Mouse (Mus musculus) spleen, adult 2 months (tissue): ENCODE results near the gene Olfr201. TPM values are rescaled to one million over a fixed set of nuclear protein-coding genes. Genes with fewer than 3 reads are reported as not detected.
"Not testable (repeated sequence)": the region's sequence is repeated elsewhere in the genome, so short reads cannot be mapped to it uniquely, and the experiment has no call there.

Experiments used
- DNase-seq, 2 experiments: peaks; one replicate each; pipeline versions ENCODE4 v3.0.0 to v3.0.0-alpha.2; 2012 to 2021; ENCODE audit warnings: low spot score in 2 of 2, low read depth in 1 of 2
- H3K27ac ChIP-seq: fragments of 200-500 bp; 2 replicates; pipeline ENCODE4 v1.5.1; 2012; ENCODE audit warnings: low read length, inconsistent platforms; ENCODE audit not compliant: insufficient read depth
- H3K27me3 ChIP-seq: fragments of 200-500 bp; 2 replicates; pipeline ENCODE4 v1.6.1; 2012; ENCODE audit warnings: mild to moderate bottlenecking, moderate library complexity, low read length, inconsistent platforms; ENCODE audit not compliant: control insufficient read depth, insufficient read depth
- H3K36me3 ChIP-seq: fragments of 200-500 bp; 2 replicates; pipeline ENCODE4 v1.6.1; 2012; ENCODE audit warnings: mild to moderate bottlenecking, low read length, inconsistent platforms; ENCODE audit not compliant: control insufficient read depth, insufficient read depth
- H3K4me1 ChIP-seq: fragments of 200-500 bp; 2 replicates; pipeline ENCODE4 v1.6.1; 2011; ENCODE audit warnings: inconsistent platforms; ENCODE audit not compliant: control insufficient read depth, insufficient read depth, insufficient read length
- H3K4me3 ChIP-seq: fragments of 200-500 bp; 2 replicates; pipeline ENCODE4 v1.5.1; 2011; ENCODE audit warnings: mild to moderate bottlenecking, inconsistent platforms; ENCODE audit not compliant: insufficient read depth, insufficient read length; ENCODE audit errors: extremely low read depth
- CTCF ChIP-seq: fragments of 200-500 bp; IDR thresholded peaks from 2 replicates; pipeline ENCODE4 v1.5.1; 2011; ENCODE audit warnings: mild to moderate bottlenecking, inconsistent platforms; ENCODE audit not compliant: insufficient read depth, insufficient read length, insufficient replicate concordance; ENCODE audit errors: extremely low read depth
- POLR2A ChIP-seq: fragments of 200-500 bp; IDR thresholded peaks from 2 replicates; pipeline ENCODE4 v1.6.1; 2011; ENCODE audit warnings: low read depth, low read length, inconsistent platforms
- WGBS: fragments of 180-500 bp; shearing (Covaris S2); methylation state at CpG from one replicate; pipeline ENCODE4 v1.1.7; 2018; 5-methylcytosine and 5-hydroxymethylcytosine counted together
- polyA plus RNA-seq: library from polyadenylated mRNA; depleted of rRNA; stranded (reverse); fragments of >200 nt; gene quantifications from 2 replicates; pipeline ENCODE4 v1.2.3, GENCODE M21; 2012; rRNA removed

Gene Olfr201
- polyA plus RNA-seq: not detected in 2 replicates

DNA sequence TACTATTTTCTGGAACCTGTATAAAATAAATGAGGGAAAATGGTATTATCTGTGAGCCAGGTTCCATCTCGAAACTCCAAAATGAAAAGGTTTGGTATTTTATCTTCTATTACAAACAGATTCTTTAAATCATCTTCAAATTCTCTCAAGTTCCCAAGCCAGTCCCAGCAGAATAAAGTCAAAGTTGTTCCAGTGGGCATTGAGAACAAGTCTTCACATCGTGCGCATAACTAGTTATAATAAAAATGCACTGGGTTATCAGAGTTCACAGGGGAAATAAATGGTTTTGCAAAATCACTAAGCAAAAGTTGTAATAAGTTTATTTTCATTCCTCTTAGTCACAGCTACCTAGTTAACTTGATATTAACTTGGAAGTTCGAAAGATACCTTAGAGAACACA, at the start of gene Olfr201:
Gene Olfr201 (minus strand): TSS at position 101 of the 400 bp plus-strand sequence.
- not testable (repeated sequence) for H3K4me3 ChIP-seq, H3K27ac ChIP-seq, DNase-seq, H3K36me3 ChIP-seq, H3K27me3 ChIP-seq, H3K4me1 ChIP-seq
- WGBS: 87% methylated on average over 4 of the region's 4 CpGs

DNA sequence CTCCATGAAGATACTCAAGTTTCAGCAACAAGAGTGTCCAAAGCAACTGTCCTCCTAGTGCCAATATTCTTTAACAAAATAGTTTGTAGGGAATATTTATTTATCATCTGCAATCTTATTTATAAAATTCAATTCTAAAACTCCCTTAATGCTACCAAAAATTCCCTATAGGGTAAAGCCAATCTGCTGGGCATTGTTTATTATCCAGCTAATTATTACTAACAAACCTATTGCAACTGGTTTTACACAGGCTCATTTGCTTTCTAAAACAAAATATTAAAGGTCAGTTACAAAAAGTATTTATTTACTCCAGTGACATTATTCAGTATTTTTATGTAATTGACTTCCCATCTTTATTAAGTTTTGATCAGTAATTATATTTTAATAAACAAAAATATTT, 45.7 kb upstream of the Olfr201 start, which contains the start of gene Olfr204:
Gene Olfr204 (minus strand): TSS at position 101 of the 400 bp plus-strand sequence.
- no peak for DNase-seq
- TF ChIP-seq CTCF (no peak), POLR2A (no peak)
- no peaks in the 10 kb centered on the region for H3K36me3 ChIP-seq
- H3K27me3 ChIP-seq: no peaks in the 10 kb centered on the region
- no peaks in the 10 kb centered on the region for H3K4me1 ChIP-seq
- H3K27ac ChIP-seq: no peak within 1 kb of the TSS
- H3K4me3 ChIP-seq: no peak within 1 kb of the TSS

DNA sequence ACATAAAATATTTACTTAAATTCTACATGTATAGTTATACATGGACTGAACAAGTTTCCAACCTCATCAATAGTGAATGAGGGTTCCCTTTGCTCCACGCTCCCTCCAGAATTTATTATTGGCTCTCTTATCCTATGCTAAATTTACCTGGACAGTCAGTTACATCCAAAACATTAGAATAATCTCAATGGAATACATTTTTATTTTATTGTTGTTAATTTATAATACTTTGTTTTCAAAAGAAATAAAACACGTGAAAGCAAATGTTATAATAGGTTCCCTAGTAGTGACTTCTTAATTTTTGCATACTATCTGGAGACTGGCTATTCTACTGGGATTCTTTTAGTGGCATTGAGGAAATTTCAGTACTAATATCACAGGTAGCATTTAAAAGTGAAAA, 26.1 kb upstream of the Olfr201 start, which contains the start of gene Olfr203:
Gene Olfr203 (plus strand): TSS at position 301 of the 400 bp plus-strand sequence.
- WGBS: 82% methylated on average over 2 of the region's 2 CpGs
- H3K36me3 ChIP-seq: no peaks in the 10 kb centered on the region

DNA sequence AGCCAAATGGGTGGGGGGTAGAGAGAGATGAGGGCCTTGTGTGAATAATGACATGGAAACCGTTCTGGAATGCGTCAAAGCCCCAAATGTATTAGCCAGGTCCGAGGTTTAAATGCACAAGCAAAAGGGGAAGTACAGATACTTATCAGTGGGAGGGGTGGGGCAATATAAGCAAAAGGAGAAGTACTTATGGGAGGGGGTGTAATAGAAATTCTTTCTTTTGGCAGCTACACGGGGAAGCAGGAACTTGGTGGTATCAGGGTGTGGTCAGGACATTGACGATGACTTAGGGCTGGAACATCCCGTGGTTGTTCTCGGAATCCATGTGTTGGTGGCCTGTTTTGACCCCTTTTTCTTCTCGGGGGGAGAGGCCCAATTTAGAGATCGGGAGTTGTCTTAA, 15.1 kb upstream of the Olfr201 start:
- not testable (repeated sequence) for DNase-seq, H3K27ac ChIP-seq, H3K36me3 ChIP-seq, H3K27me3 ChIP-seq, H3K4me3 ChIP-seq, H3K4me1 ChIP-seq
- WGBS: 54% methylated on average over 9 of the region's 9 CpGs

More for the DNA sequence above, 26.1 kb upstream of the Olfr201 start, which contains the start of gene Olfr203:
- H3K27me3 ChIP-seq: no peaks in the 10 kb centered on the region
- H3K4me3 ChIP-seq: no peak within 1 kb of the TSS
- no peak within 1 kb of the TSS for H3K27ac ChIP-seq
- no peak for TF ChIP-seq POLR2A
- no peak for TF ChIP-seq CTCF
- no peaks in the 10 kb centered on the region for H3K4me1 ChIP-seq
- DNase-seq: no peak

DNA sequence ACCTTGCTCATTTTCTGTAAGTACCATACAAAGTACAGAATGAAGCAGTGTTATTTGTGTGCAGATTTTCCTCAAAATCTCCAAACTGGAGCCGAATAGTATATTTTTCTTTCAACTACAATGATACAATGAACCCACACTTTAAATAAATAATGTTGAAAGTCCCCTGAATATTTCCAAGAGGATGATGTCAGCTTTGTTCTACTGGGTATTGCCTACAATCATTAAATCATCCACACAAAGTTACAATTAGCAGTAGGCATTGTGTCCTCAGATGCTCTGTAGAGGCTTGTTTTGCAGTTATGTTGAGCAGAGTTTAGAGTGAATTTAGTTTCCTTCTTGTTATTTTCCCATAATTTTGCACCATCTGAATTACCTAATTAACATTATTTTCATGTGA, 14.3 kb upstream of the Olfr201 start, which contains the start of gene Olfr202:
Gene Olfr202 (minus strand): TSS at position 101 of the 400 bp plus-strand sequence.
- Histone ChIP-seq H3K4me1 (no peaks in the 10 kb centered on the region), H3K36me3 (no peaks in the 10 kb centered on the region), H3K4me3 (no peak within 1 kb of the TSS), H3K27me3 (no peaks in the 10 kb centered on the region), H3K27ac (no peak within 1 kb of the TSS)
- 87% methylated on average over 1 of the region's 1 CpGs for WGBS
- no peak for TF ChIP-seq CTCF
- no peak for TF ChIP-seq POLR2A
- DNase-seq: no peak

DNA sequence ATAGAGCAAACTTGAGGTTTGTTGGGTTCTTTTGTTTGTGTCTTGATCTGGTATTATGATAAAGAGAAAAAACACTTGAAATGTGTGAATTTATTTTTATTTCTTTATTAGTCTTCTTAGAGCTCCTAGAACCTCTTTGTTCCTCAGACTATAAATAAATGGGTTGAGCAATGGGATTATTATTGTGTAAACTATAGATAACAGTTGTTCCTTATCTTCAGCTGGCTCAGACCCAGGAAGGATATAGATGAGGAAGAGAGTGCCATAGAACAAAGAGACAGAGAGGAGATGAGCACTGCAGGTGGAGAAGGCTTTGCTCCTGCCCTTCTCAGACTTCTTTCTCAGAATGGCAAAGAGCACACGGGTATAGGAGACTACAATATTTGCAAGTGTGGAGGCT, 11.0 kb upstream of the Olfr201 start:
- Histone ChIP-seq H3K27ac (no peak overlapping the region), H3K27me3 (no peaks in the 10 kb centered on the region), H3K4me1 (no peaks in the 10 kb centered on the region), H3K36me3 (no peaks in the 10 kb centered on the region), H3K4me3 (no peak overlapping the region)
- 65% methylated on average over 1 of the region's 1 CpGs for WGBS
- no peak for TF ChIP-seq POLR2A
- no peak for TF ChIP-seq CTCF
- DNase-seq: no peak

DNA sequence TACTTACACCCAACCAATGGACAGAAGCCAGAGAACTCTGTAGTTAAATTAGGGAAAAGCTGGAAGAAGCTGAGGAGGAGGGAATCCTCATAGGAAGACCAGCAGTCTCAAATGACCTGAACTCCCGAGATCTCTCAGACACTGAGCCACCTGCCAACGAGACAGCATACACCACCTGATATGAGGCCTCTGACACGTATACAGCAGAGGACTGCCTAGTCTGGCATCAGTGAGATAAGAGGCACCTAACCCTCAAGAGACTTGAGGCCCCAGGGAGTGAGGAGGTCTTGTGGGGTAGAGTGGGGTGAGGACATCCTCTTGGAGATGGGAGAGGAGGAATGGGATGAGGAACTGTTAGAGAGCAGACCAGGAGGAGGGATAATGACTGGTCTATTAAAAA, 8.1 kb upstream of the Olfr201 start:
- Histone ChIP-seq H3K36me3 (no peaks in the 10 kb centered on the region), H3K27me3 (no peaks in the 10 kb centered on the region), H3K4me1 (no peaks in the 10 kb centered on the region), H3K4me3 (no peak overlapping the region), H3K27ac (no peak overlapping the region)
- 71% methylated on average over 3 of the region's 3 CpGs for WGBS
- no peak for DNase-seq
- TF ChIP-seq POLR2A (no peak), CTCF (no peak)

DNA sequence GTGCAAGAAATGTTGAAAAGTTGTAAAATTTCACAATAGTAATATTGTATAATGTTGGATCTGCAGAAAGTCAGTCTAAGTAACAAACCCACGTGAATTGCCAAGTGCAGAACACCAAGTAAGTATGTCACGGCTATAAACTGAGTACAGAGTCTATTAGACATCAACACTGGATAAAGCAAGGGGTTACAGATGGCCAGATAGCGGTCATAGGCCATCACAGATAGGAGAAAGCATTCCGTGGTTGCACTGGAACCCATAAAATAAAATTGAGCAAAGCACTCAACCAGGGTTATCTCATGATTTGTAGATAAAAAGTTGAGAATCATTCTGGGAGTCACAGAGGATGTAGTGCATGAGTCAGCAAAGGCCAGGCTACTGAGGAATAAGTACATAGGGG, 3.3 kb downstream of the Olfr201 start:
- not testable (repeated sequence) for H3K4me3 ChIP-seq, H3K4me1 ChIP-seq, H3K27ac ChIP-seq, H3K27me3 ChIP-seq, DNase-seq, H3K36me3 ChIP-seq
- WGBS: 67% methylated on average over 4 of the region's 4 CpGs
